In the genomic region with DNA sequence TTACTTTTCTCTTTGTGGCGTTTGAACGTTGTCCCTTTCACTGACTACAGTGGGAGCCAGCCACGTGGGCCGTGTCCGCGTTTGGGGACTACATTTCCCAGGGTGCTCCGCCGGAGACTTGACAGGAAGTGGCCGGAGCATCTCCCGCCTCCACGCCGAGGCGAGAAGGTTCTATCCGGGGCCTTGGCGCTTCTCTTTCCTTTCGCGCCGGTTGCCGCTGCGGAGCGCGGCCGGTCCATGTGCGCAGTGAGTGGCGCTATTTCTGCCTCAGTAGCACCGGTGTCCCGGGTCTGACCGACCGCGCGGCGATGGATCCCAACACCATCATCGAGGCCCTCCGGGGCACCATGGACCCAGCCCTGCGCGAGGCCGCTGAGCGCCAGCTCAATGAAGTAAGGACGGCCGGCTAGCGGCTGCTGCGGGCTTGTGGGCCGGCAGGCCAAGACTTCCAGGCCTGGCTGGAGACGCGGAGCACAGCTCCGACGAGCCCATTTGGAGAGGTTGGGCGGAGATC, we compare ENCODE assay signal across 8 mouse cellular contexts. TPM values are rescaled to one million over a fixed set of nuclear protein-coding genes. Genes with fewer than 3 reads are reported as not detected.
DNase-seq lines count a peak whose midpoint lies in the region; ATAC-seq lines count a peak whose summit lies in the region.

A gene (plus strand): TSS at position 158 of the 514 bp plus-strand sequence.

- peaks cover 9% of the 10 kb centered on the region; the same call in 1 of the 2 replicates for H3K9me3 ChIP-seq in megakaryocyte, embryonic 14.5 days

- peaks cover 3% of the 10 kb centered on the region for H3K36me3 ChIP-seq in megakaryocyte, embryonic 14.5 days (replicated peaks; ENCODE audit: low read length)

- DNase-seq in ZHBTc4 (ENCODE audit: low read depth, low spot score), result peak; percentile 96
- DNase-seq in gastrocnemius, adult 8-10 months (ENCODE audit: low spot score in 2 of 2), result peak; percentile 84 to 89
- peak; percentile 74 for DNase-seq in hindlimb bud, embryonic 11.5 days (ENCODE audit: extremely low spot score, low read depth, low spot score)
- DNase-seq in left cerebral cortex, adult 8-10 months (ENCODE audit: low spot score in 2 of 2), result peak; percentile 79 to 90
- peak; percentile 96 for DNase-seq in right cerebral cortex, postnatal 10 days (ENCODE audit: low spot score in 2 of 2)
- DNase-seq in urinary bladder, postnatal 25 days (ENCODE audit: low spot score), result peak; percentile 86

- no peaks in the 10 kb centered on the region for H3K27me3 ChIP-seq in megakaryocyte, embryonic 14.5 days (replicated peaks)

- peaks cover 26% of the 10 kb centered on the region for H3K4me1 ChIP-seq in megakaryocyte, embryonic 14.5 days

- peak; percentile 98 for ATAC-seq in common myeloid progenitor, adult 5-6 weeks (replicated peaks; ENCODE audit: low read depth, poor library complexity, severe bottlenecking)

- H3K4me3 ChIP-seq in megakaryocyte, embryonic 14.5 days (replicated peaks), result peak within 1 kb of the TSS; percentile 98

RNA-seq across cellular contexts. Expression of the gene that starts here (rescaled TPM):
- 253 and 293 TPM in 2 replicates for total RNA-seq in common myeloid progenitor, adult 5-6 weeks (2017)
- total RNA-seq in gastrocnemius, adult 8-10 months (2022), result 100 to 1,000 TPM in 1 of 4 experiments, 10 to 100 TPM in 3; 79.8 to 101 (median 90.9) TPM
- total RNA-seq in left cerebral cortex, adult 8-10 months (2022), result 100 to 1,000 TPM in 1 of 4 experiments, 10 to 100 TPM in 3; 89.3 to 101 (median 94.8) TPM
- polyA plus RNA-seq in megakaryocyte, embryonic 14.5 days (2012; ENCODE audit: insufficient read depth, low replicate concordance), result 7.3 and 10.8 TPM in 2 replicates

Comparison
In these comparisons a context has a peak if more than half of its experiments do, and no peak if none do; other contexts are left out.
1. Peak in every context shown above with its lines: DNase-seq, ATAC-seq and H3K4me3 ChIP-seq.